Mouse (Mus musculus) liver, embryonic 14.5 days (tissue): Measurements from ENCODE around the gene Zic4.

Source experiments
- CTCF ChIP-seq: IDR thresholded peaks from 2 replicates; pipeline ENCODE4 v1.5.1; 2016; ENCODE audit warnings: antibody characterized with exemption, low read depth, control low read depth
- EP300 ChIP-seq: IDR thresholded peaks from 2 replicates; pipeline ENCODE4 v1.6.1; 2016; ENCODE audit warnings: antibody characterized with exemption, low read depth

DNA sequence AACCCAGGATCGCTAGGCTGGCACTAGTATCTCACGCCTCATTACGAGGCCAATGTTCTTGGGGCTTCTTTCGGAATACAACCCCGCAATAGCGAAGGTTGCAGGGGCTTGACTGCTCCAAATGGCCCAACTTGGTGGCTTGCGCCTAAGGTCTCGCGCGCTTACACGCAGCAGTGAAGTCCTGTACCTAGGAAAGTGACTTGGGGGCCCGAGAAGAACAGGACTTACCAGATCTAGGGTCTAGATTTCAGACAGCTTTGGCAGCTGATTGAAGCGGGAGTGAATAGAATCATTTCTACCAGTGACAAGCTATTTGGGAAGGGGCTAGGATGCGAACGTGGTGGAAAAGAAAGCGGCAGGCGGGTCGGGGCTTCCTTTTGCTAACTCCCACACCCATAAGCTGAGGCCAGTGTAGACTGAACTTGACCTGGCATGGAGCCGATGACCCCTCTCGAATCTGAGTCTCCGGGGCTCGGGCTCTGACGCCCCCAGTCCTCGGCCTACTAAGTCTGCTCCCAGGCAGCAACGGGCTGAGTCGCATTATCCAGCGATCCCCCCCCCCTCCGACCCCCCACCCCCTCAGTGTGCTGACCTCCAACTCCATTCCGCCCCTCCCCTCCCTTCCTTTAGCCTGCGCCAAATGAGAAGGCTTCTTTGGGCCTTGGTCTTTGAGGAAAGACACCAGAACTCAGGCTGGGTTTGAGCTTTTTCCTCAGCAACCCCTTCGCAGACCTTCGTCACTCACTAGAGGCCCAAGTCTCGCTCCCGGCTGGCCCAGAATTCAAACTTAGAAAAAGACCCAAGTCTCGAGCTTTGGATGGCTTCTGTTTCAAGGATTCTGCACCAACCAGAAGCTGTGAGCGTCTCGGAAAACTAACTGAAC, 8.4 kb upstream of the Zic4 start:
- no peak for TF ChIP-seq CTCF
- TF ChIP-seq EP300: no peak
